8 mouse cellular contexts compared by ENCODE assay signal in the genomic region with DNA sequence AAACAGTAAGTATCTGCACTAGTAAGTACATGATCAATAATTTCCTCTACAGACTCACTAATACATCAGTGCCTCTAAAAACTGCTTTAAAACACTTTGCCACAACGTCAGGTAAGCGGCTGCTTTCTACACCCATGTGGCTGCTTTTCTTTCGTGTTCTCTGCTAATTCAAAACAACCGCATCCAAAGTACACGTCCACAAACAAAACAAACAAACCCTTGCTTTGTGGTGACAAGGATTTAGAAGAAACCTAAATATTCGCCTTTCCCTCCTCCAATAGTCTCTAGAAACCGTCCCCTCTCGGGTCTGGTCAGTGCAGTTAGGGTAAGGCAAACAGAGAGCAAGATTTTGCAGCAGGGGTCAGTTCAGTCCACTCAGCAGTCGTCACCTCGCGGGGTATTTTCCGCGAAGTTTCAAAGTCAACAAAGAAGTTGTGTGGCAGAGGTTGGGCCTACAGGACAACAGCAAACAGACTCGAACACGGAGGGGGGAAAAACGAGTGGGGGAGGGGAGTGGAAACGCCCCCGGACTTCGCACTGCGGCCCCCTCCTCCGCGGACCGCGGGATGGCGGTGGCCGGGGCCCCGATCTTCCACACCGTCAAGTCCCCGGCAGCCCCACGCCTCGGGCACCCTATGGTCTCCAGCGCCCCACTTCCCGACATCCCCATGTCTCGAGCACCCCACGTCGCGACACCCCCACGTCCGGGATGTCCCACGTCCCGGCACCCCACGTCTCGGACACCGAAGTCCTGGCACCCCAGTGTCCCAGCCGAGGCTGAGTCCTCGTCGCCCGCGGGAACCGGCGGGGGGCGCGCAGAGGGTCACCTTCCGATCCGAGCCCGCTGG. TPM values are rescaled to one million over a fixed set of nuclear protein-coding genes. Genes with fewer than 3 reads are reported as not detected.
A peak's percentile ranks its signal among the peaks of the same experiment; 100 is the strongest.
DNase-seq lines count a peak whose midpoint lies in the region; ATAC-seq and TF ChIP-seq lines count a peak whose summit lies in the region.

No protein-coding gene starts in this region.

- H3K9ac ChIP-seq in CH12.LX (ENCODE audit: insufficient read depth, low read depth) = peak overlapping the region; percentile 78

- peak overlapping the region; percentile 21; the same call in 1 of the 2 replicates for H3K27ac ChIP-seq in CH12.LX (ENCODE audit: insufficient read depth, low read depth)
- peak overlapping the region; percentile 99 for H3K27ac ChIP-seq in bone marrow, adult 2 months (ENCODE audit: control insufficient read depth, insufficient read depth, low read depth, low read length, poor library complexity)
- H3K27ac ChIP-seq in forebrain, embryonic 10.5 days = peak overlapping the region; percentile 93
- H3K27ac ChIP-seq in small intestine, adult 2 months (ENCODE audit: insufficient read depth, low read depth, low read length) = peak overlapping the region; percentile 85

- TF ChIP-seq CTCF in CH12.LX (conservative IDR thresholded peaks at IDR 0.05 in 1 of 2, IDR thresholded peaks at IDR 0.05 in 1 of 2; ENCODE audit: low read depth in 2 of 2, low read length in 2 of 2) = no peak
- TF ChIP-seq CTCF in bone marrow, adult 2 months (IDR thresholded peaks at IDR 0.05; ENCODE audit: control insufficient read depth, insufficient read depth, low read length) = no peak
- no peak for TF ChIP-seq CTCF in small intestine, adult 2 months (IDR thresholded peaks at IDR 0.05; ENCODE audit: extremely low read depth, insufficient read length, insufficient replicate concordance, low read depth, low read length)

- dilution Hi-C loops in CH12.LX (cut with MboI; ENCODE audit: extremely low pct_ligation_motif_present, extremely low pct_unique_long_range_greater_than_20kb, low sequenced_read_pairs) = no loop called here

- peaks cover 0 to 27% of the 10 kb centered on the region in 2 experiments for H3K36me3 ChIP-seq in CH12.LX (replicated peaks in 1 of 2; ENCODE audit: control insufficient read depth in 1 of 2, insufficient read depth in 1 of 2, low read length in 1 of 2)
- H3K36me3 ChIP-seq in forebrain, embryonic 10.5 days (replicated peaks) = peaks cover 25% of the 10 kb centered on the region
- no peaks in the 10 kb centered on the region for H3K36me3 ChIP-seq in small intestine, adult 2 months (ENCODE audit: control insufficient read depth, insufficient read depth, low read length)

- H3K4me3 ChIP-seq in CH12.LX (replicated peaks in 1 of 3; ENCODE audit: low read depth in 2 of 3, low read length in 2 of 3, poor library complexity in 1 of 3) = peak overlapping the region; percentile 53 to 100 (median 92)
- H3K4me3 ChIP-seq in bone marrow, adult 2 months (replicated peaks; ENCODE audit: control insufficient read depth, low read depth, low read length) = peak overlapping the region; percentile 99
- H3K4me3 ChIP-seq in forebrain, embryonic 10.5 days = peak overlapping the region; percentile 93
- peak overlapping the region; percentile 97 for H3K4me3 ChIP-seq in small intestine, adult 2 months (ENCODE audit: low read depth, low read length)

- H3K27me3 ChIP-seq in CH12.LX (replicated peaks) = no peaks in the 10 kb centered on the region
- H3K27me3 ChIP-seq in forebrain, embryonic 10.5 days (ENCODE audit: poor library complexity, severe bottlenecking) = no peaks in the 10 kb centered on the region
- no peaks in the 10 kb centered on the region for H3K27me3 ChIP-seq in small intestine, adult 2 months (ENCODE audit: control insufficient read depth, insufficient read depth, low read length)

- H3K79me2 ChIP-seq in CH12.LX (replicated peaks; ENCODE audit: control insufficient read depth, extremely low read depth, insufficient read depth, poor library complexity, severe bottlenecking) = peaks cover 46% of the 10 kb centered on the region

- no peak for TF ChIP-seq POLR2A in CH12.LX (IDR thresholded peaks at IDR 0.05; ENCODE audit: low read depth, low read length)
- TF ChIP-seq POLR2A in bone marrow, adult 2 months (IDR thresholded peaks at IDR 0.05; ENCODE audit: borderline replicate concordance, control insufficient read depth, low read depth, low read length) = no peak
- TF ChIP-seq POLR2A in small intestine, adult 2 months (IDR thresholded peaks at IDR 0.05; ENCODE audit: low read depth, low read length) = no peak

- no peak for TF ChIP-seq EP300 in CH12.LX (IDR thresholded peaks at IDR 0.05; ENCODE audit: low read length)

- no peak for DNase-seq in CH12.LX (ENCODE audit: extremely low read depth)
- peak; percentile 47 for DNase-seq in forebrain, embryonic 10.5 days (ENCODE audit: extremely low spot score, low spot score)
- peak; percentile 17 for DNase-seq in heart, postnatal 25 days (ENCODE audit: low spot score)
- peak; percentile 56 to 71 for DNase-seq in kidney, postnatal 4 days
- no peak for DNase-seq in Muller cell, postnatal 12 days (ENCODE audit: inconsistent ontology term)

- no peak for TF ChIP-seq RAD21 in CH12.LX (IDR thresholded peaks at IDR 0.05; ENCODE audit: low read depth, low read length)

- H3K9me3 ChIP-seq in CH12.LX (replicated peaks; ENCODE audit: low read length) = no peaks in the 10 kb centered on the region
- H3K9me3 ChIP-seq in forebrain, embryonic 10.5 days = peaks cover 5% of the 10 kb centered on the region; the same call in 1 of the 2 replicates

- peak; percentile 4; the same call in 1 of the 2 replicates for ATAC-seq in megakaryocyte, adult 5-6 weeks (ENCODE audit: poor library complexity, severe bottlenecking)

- in situ Hi-C loops in CH12.LX (cut with MboI; ENCODE audit: low pct_ligation_motif_present, low pct_unique_long_range_greater_than_20kb, low sequenced_read_pairs) = loop anchor here (10.0 kb wide), 1 partner anchor 55 kb away; no protein-coding TSS in a partner anchor

- intact Hi-C loops in heart, postnatal 25 days (cut with DNase I) = loop anchor here (5.0 to 10.0 kb wide), 5 partner anchors 38 to 305 kb away; a partner anchor contains a TSS

- under 1% methylated on average over 56 of the region's 56 CpGs for WGBS in bone marrow, adult 2 months
- under 1% methylated on average over 56 of the region's 56 CpGs for WGBS in forebrain, embryonic 10.5 days
- under 1% methylated on average over 56 of the region's 56 CpGs for WGBS in small intestine, adult 2 months

- peak overlapping the region; percentile 68 for H3K4me2 ChIP-seq in CH12.LX (ENCODE audit: insufficient read depth, low read depth, poor library complexity, severe bottlenecking)

- peaks cover 10 to 33% of the 10 kb centered on the region in 2 experiments for H3K4me1 ChIP-seq in CH12.LX (ENCODE audit: control insufficient read depth in 1 of 2, insufficient read depth in 2 of 2)
- H3K4me1 ChIP-seq in bone marrow, adult 2 months (ENCODE audit: control insufficient read depth, insufficient read depth, low read length) = peaks cover 12% of the 10 kb centered on the region
- peaks cover 28% of the 10 kb centered on the region for H3K4me1 ChIP-seq in forebrain, embryonic 10.5 days
- 0 out of 2 replicates have a peak, but pooled peaks cover 3% of the 10 kb centered on the region for H3K4me1 ChIP-seq in small intestine, adult 2 months (ENCODE audit: control insufficient read depth, insufficient read depth, insufficient read length, low read length)

TF ChIP-seq in CH12.LX, 34 proteins besides CTCF, POLR2A, EP300 and RAD21:
- TF ChIP-seq SIN3A (IDR thresholded peaks at IDR 0.05; ENCODE audit: low read length) (peak; percentile 25; the same call in 1 of the 2 replicates), ELF1 (IDR thresholded peaks at IDR 0.05; ENCODE audit: low read depth, low read length) (no peak), MAZ (IDR thresholded peaks at IDR 0.05; ENCODE audit: low read depth, low read length) (no peak)

RNA-seq across cellular contexts. Expression of a gene that starts 0.8 kb away (rescaled TPM):
- total RNA-seq in CH12.LX (2012; rRNA removed) (18.0 and 18.3 TPM in 2 replicates), CH12.LX (2014; rRNA removed) (29.1 and 29.3 TPM in 2 replicates)
- polyA plus RNA-seq in CH12.LX (2012; ENCODE audit: insufficient read length, low read depth) = 32.2 and 41.4 TPM in 2 replicates
- polyA plus RNA-seq in bone marrow, adult 2 months (2011; ENCODE audit: insufficient read depth, insufficient read length, low replicate concordance, missing spikeins) = 14.9 and 20.9 TPM in 2 replicates
- polyA plus RNA-seq in forebrain, embryonic 10.5 days (2016; fragmentation: Nextera tagmentation; extraction: Ambion mirVana) = 44.0 and 44.9 TPM in 2 replicates
- 100 to 1,000 TPM; 100 to 111 TPM for total RNA-seq in heart, postnatal 25 days (2021)
- total RNA-seq in megakaryocyte, adult 5-6 weeks (2015) = 35.7 and 38.4 TPM in 2 replicates
- 31.1 and 34.2 TPM in 2 replicates for total RNA-seq in megakaryocyte, adult 5-6 weeks (2017)
- polyA plus RNA-seq in small intestine, adult 2 months (2012; rRNA removed) = 9.5 and 18.1 TPM in 2 replicates

RNA-seq across cellular contexts. Expression of a gene that starts 35.2 kb away (rescaled TPM):
- not detected in 2 replicates for total RNA-seq in CH12.LX (2012; rRNA removed)
- total RNA-seq in CH12.LX (2014; rRNA removed) = not detected in 2 replicates
- polyA plus RNA-seq in CH12.LX (2012; ENCODE audit: insufficient read length, low read depth) = 0.27 TPM in 1 of 2 replicates, not detected in the other
- 10.0 and 10.2 TPM in 2 replicates for polyA plus RNA-seq in bone marrow, adult 2 months (2011; ENCODE audit: insufficient read depth, insufficient read length, low replicate concordance, missing spikeins)
- 1.9 and 2.1 TPM in 2 replicates for polyA plus RNA-seq in forebrain, embryonic 10.5 days (2016; fragmentation: Nextera tagmentation; extraction: Ambion mirVana)
- total RNA-seq in heart, postnatal 25 days (2021) = 10 to 100 TPM; 28.0 to 31.2 TPM
- total RNA-seq in megakaryocyte, adult 5-6 weeks (2015) = 0.46 TPM in 1 of 2 replicates, not detected in the other
- 0.48 TPM in 1 of 2 replicates, not detected in the other for total RNA-seq in megakaryocyte, adult 5-6 weeks (2017)
- polyA plus RNA-seq in small intestine, adult 2 months (2012; rRNA removed) = 56.5 and 140 TPM in 2 replicates

Comparison
In these comparisons a context has a peak if more than half of its experiments do, and no peak if none do; other contexts are left out.
1. DNase-seq: peak in forebrain, embryonic 10.5 days (single experiment), heart, postnatal 25 days (single experiment) and kidney, postnatal 4 days (2 of 2); none in CH12.LX (single experiment) and Muller cell, postnatal 12 days (single experiment).
2. H3K27ac ChIP-seq: peak in every context shown above with its lines; median percentile 99 in bone marrow, adult 2 months; 93 in forebrain, embryonic 10.5 days; 85 in small intestine, adult 2 months; 21 in CH12.LX.
3. Peak in every context shown above with its lines, with median percentiles within 50 percentile points of each other: H3K4me3 ChIP-seq.